Mouse (Mus musculus): ENCODE results near the gene Mdm4.

DNA sequence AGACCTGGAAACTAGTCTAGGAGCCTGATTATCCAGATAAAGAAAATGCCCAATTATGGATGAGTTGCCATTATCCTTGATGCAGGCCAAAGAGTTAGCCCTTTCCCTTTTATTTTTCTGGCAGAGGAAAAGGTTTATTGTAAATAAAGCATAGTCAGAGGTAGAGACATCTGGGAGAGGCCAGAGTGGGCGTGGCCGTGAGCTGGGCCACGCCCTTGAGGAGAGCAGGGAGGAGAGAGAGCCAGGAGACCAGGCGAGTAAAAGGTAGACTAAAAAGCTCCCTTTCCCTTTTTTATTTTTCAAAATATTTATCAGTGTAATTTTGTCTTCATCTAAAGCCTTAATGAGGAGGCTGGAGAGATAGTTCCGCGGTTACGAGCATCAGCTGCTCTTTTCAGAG, 2.4 kb downstream of the Mdm4 start:
- TF ChIP-seq POLR2A (IDR thresholded peaks at IDR 0.05; ENCODE audit: control insufficient read depth, extremely low read depth, insufficient read depth, low read length, poor library complexity) (no peak), CTCF (IDR thresholded peaks at IDR 0.05; ENCODE audit: borderline replicate concordance, control insufficient read depth, extremely low read depth, insufficient read depth, low read length, poor library complexity) (no peak)

Data from thymus, adult 2 months (tissue).